Mouse (Mus musculus) hindbrain, embryonic 13.5 days (tissue): ENCODE measurements around the gene Arl14ep. TPM values are rescaled to one million over a fixed set of nuclear protein-coding genes. Genes with fewer than 3 reads are reported as not detected.
"Not testable (repeated sequence)": the region's sequence is repeated elsewhere in the genome, so short reads cannot be mapped to it uniquely, and the experiment has no call there.

Experiments
- ATAC-seq: fragments of 200-750 bp; cut with Nextera tagmentation; 2 replicates; pipeline ENCODE4 v1.8.0; 2017; ENCODE audit warnings: moderate TSS enrichment; ENCODE audit not compliant: low FRiP score
- H3K27ac ChIP-seq: fragments of 300-500 bp; sonication (generic); 2 replicates; pipeline ENCODE4 v1.5.1; 2015; ENCODE audit warnings: inconsistent platforms, mild to moderate bottlenecking, moderate library complexity
- H3K27me3 ChIP-seq: fragments of 300-500 bp; sonication (generic); 2 replicates; pipeline ENCODE4 v1.6.1; 2015; ENCODE audit warnings: mild to moderate bottlenecking, inconsistent platforms
- H3K36me3 ChIP-seq: fragments of 300-500 bp; sonication (generic); 2 replicates; pipeline ENCODE4 v1.6.1; 2015; ENCODE audit warnings: mild to moderate bottlenecking, inconsistent platforms
- H3K4me1 ChIP-seq: fragments of 300-500 bp; sonication (generic); replicated peaks from 2 replicates; pipeline ENCODE4 v1.6.1; 2015; ENCODE audit warnings: inconsistent platforms
- H3K4me2 ChIP-seq: fragments of 300-500 bp; sonication (generic); 2 replicates; pipeline ENCODE4 v1.6.1; 2015; ENCODE audit warnings: inconsistent platforms, mild to moderate bottlenecking, moderate library complexity
- H3K4me3 ChIP-seq: fragments of 300-500 bp; sonication (generic); 2 replicates; pipeline ENCODE4 v1.5.1; 2015; ENCODE audit warnings: mild to moderate bottlenecking, inconsistent platforms
- H3K9ac ChIP-seq: fragments of 300-500 bp; sonication (generic); 2 replicates; pipeline ENCODE4 v1.6.1; 2015; ENCODE audit warnings: mild to moderate bottlenecking, inconsistent platforms
- H3K9me3 ChIP-seq: fragments of 300-500 bp; sonication (generic); 2 replicates; pipeline ENCODE4 v1.6.1; 2016; ENCODE audit warnings: inconsistent platforms
- WGBS: fragments of 180-500 bp; shearing (Covaris S2); methylation state at CpG from one replicate; pipeline ENCODE4 v1.1.7; 2015; 5-methylcytosine and 5-hydroxymethylcytosine counted together
- polyA plus RNA-seq: library from polyadenylated mRNA; unstranded; fragments of >200 nt; fragmentation: Nextera tagmentation; extraction: Ambion mirVana; gene quantifications from 2 replicates; pipeline ENCODE4 v1.2.1, GENCODE M21; 2015

Gene Arl14ep
- 39.2 and 40.9 TPM in 2 replicates for polyA plus RNA-seq

- Histone ChIP-seq H3K36me3 (no peaks in the 10 kb centered on the region), H3K27me3 (0 out of 2 replicates have a peak, but pooled peaks cover 3% of the 10 kb centered on the region), H3K9ac (peak within 1 kb of the TSS; percentile 95), H3K9me3 (no peaks in the 10 kb centered on the region), H3K4me1 (peaks cover 25% of the 10 kb centered on the region), H3K27ac (peak within 1 kb of the TSS; percentile 58; the same call in 1 of the 2 replicates), H3K4me3 (peak within 1 kb of the TSS; percentile 80), H3K4me2 (peak within 1 kb of the TSS; percentile 54)
- WGBS: under 1% methylated on average over 36 of the region's 36 CpGs
- peak; percentile 98 for ATAC-seq
These were observed at the start of gene Arl14ep for GRCm38 (mm10) chr2:106973959-106974639. Gene Arl14ep, minus strand, starts transcription at chr2:106974424.

- Histone ChIP-seq H3K9ac (no peak overlapping the region), H3K27ac (no peak overlapping the region), H3K27me3 (no peaks in the 10 kb centered on the region), H3K4me3 (no peak overlapping the region), H3K9me3 (no peaks in the 10 kb centered on the region), H3K36me3 (no peaks in the 10 kb centered on the region), H3K4me1 (0 out of 2 replicates have a peak, but pooled peaks cover 7% of the 10 kb centered on the region), H3K4me2 (no peak overlapping the region)
- ATAC-seq: no peak
- WGBS: 93% methylated on average over 5 of the region's 5 CpGs
These were observed 48.5 kb upstream of the Arl14ep start for GRCm38 (mm10) chr2:107022713-107023112.

GRCm38 (mm10) chr2:107019331-107019730 is 45.1 kb upstream of the Arl14ep start:
- 42% methylated on average over 2 of the region's 2 CpGs for WGBS
- Histone ChIP-seq H3K27me3 (no peaks in the 10 kb centered on the region), H3K9me3 (no peaks in the 10 kb centered on the region), H3K4me2 (no peak overlapping the region), H3K27ac (0 out of 2 replicates have a peak overlapping the region, but pooled peaks have one; percentile 30), H3K9ac (no peak overlapping the region), H3K4me1 (0 out of 2 replicates have a peak, but pooled peaks cover 7% of the 10 kb centered on the region), H3K36me3 (no peaks in the 10 kb centered on the region), H3K4me3 (no peak overlapping the region)
- no peak; the same call in 1 of the 2 replicates for ATAC-seq

GRCm38 (mm10) chr2:107013161-107013560 is 38.9 kb upstream of the Arl14ep start:
- Histone ChIP-seq H3K36me3 (no peaks in the 10 kb centered on the region), H3K4me1 (no peaks in the 10 kb centered on the region), H3K4me3 (no peak overlapping the region), H3K27me3 (no peaks in the 10 kb centered on the region), H3K9me3 (no peaks in the 10 kb centered on the region), H3K9ac (no peak overlapping the region), H3K27ac (no peak overlapping the region), H3K4me2 (no peak overlapping the region)
- ATAC-seq: no peak
- WGBS: 82% methylated on average over 4 of the region's 4 CpGs

GRCm38 (mm10) chr2:107012318-107012717 is 38.1 kb upstream of the Arl14ep start:
- Histone ChIP-seq H3K27me3 (no peaks in the 10 kb centered on the region), H3K4me3 (no peak overlapping the region), H3K9me3 (no peaks in the 10 kb centered on the region), H3K9ac (no peak overlapping the region), H3K4me2 (no peak overlapping the region), H3K4me1 (no peaks in the 10 kb centered on the region), H3K27ac (no peak overlapping the region), H3K36me3 (no peaks in the 10 kb centered on the region)
- WGBS: 91% methylated on average over 4 of the region's 4 CpGs
- ATAC-seq: no peak

GRCm38 (mm10) chr2:107010160-107010559 is 35.9 kb upstream of the Arl14ep start:
- H3K27me3 ChIP-seq: no peaks in the 10 kb centered on the region
- WGBS: 78% methylated on average over 6 of the region's 6 CpGs
- no peak overlapping the region for H3K9ac ChIP-seq
- H3K4me3 ChIP-seq: no peak overlapping the region
- H3K36me3 ChIP-seq: no peaks in the 10 kb centered on the region
- no peak overlapping the region for H3K4me2 ChIP-seq
- H3K9me3 ChIP-seq: no peaks in the 10 kb centered on the region
- no peaks in the 10 kb centered on the region for H3K4me1 ChIP-seq
- ATAC-seq: no peak
- no peak overlapping the region for H3K27ac ChIP-seq

GRCm38 (mm10) chr2:107006378-107006777 is 32.2 kb upstream of the Arl14ep start:
- Histone ChIP-seq H3K27ac (no peak overlapping the region), H3K9ac (no peak overlapping the region), H3K4me2 (no peak overlapping the region), H3K27me3 (no peaks in the 10 kb centered on the region), H3K36me3 (no peaks in the 10 kb centered on the region), H3K9me3 (no peaks in the 10 kb centered on the region), H3K4me3 (no peak overlapping the region), H3K4me1 (no peaks in the 10 kb centered on the region)
- WGBS: 84% methylated on average over 3 of the region's 3 CpGs
- ATAC-seq: no peak

GRCm38 (mm10) chr2:107005876-107006275 is 31.7 kb upstream of the Arl14ep start:
- WGBS: 87% methylated on average over 4 of the region's 4 CpGs
- ATAC-seq, H3K4me2 ChIP-seq: not testable (repeated sequence)

GRCm38 (mm10) chr2:106991261-106991660 is 17.0 kb upstream of the Arl14ep start:
- no peak for ATAC-seq

More at GRCm38 (mm10) chr2:107005876-107006275, 31.7 kb upstream of the Arl14ep start:
- not testable (repeated sequence) for H3K27ac ChIP-seq, H3K4me3 ChIP-seq, H3K36me3 ChIP-seq, H3K9me3 ChIP-seq, H3K4me1 ChIP-seq, H3K9ac ChIP-seq, H3K27me3 ChIP-seq

GRCm38 (mm10) chr2:106984945-106985344 is 10.7 kb upstream of the Arl14ep start:
- Histone ChIP-seq H3K4me1 (no peaks in the 10 kb centered on the region), H3K27me3 (no peaks in the 10 kb centered on the region), H3K27ac (no peak overlapping the region), H3K36me3 (no peaks in the 10 kb centered on the region), H3K9me3 (no peaks in the 10 kb centered on the region), H3K9ac (no peak overlapping the region), H3K4me2 (no peak overlapping the region), H3K4me3 (no peak overlapping the region)
- WGBS: 98% methylated on average over 2 of the region's 2 CpGs
- no peak for ATAC-seq

More at GRCm38 (mm10) chr2:106991261-106991660, 17.0 kb upstream of the Arl14ep start:
- H3K4me2 ChIP-seq: no peak overlapping the region
- H3K27me3 ChIP-seq: no peaks in the 10 kb centered on the region
- no peak overlapping the region for H3K9ac ChIP-seq
- no peaks in the 10 kb centered on the region for H3K9me3 ChIP-seq
- WGBS: 89% methylated on average over 1 of the region's 1 CpGs
- H3K36me3 ChIP-seq: no peaks in the 10 kb centered on the region
- no peaks in the 10 kb centered on the region for H3K4me1 ChIP-seq
- no peak overlapping the region for H3K27ac ChIP-seq
- H3K4me3 ChIP-seq: no peak overlapping the region

GRCm38 (mm10) chr2:106982503-106982902 is 8.3 kb upstream of the Arl14ep start:
- Histone ChIP-seq H3K4me2 (no peak overlapping the region), H3K4me3 (no peak overlapping the region), H3K36me3 (no peaks in the 10 kb centered on the region), H3K9me3 (no peaks in the 10 kb centered on the region), H3K9ac (no peak overlapping the region), H3K27me3 (no peaks in the 10 kb centered on the region), H3K27ac (no peak overlapping the region), H3K4me1 (no peaks in the 10 kb centered on the region)
- 54% methylated on average over 6 of the region's 6 CpGs for whole genome bisulfite sequencing
- ATAC-seq: no peak

GRCm38 (mm10) chr2:106976472-106976871 is 2.2 kb upstream of the Arl14ep start:
- H3K4me1 ChIP-seq: peaks cover 13% of the 10 kb centered on the region
- 0 out of 2 replicates have a peak, but pooled peaks cover 3% of the 10 kb centered on the region for H3K27me3 ChIP-seq
- no peak overlapping the region for H3K9ac ChIP-seq
- H3K9me3 ChIP-seq: no peaks in the 10 kb centered on the region
- H3K4me2 ChIP-seq: no peak overlapping the region
- no peak for ATAC-seq
- 90% methylated on average over 3 of the region's 3 CpGs for WGBS
- H3K36me3 ChIP-seq: no peaks in the 10 kb centered on the region
- H3K27ac ChIP-seq: no peak overlapping the region
- H3K4me3 ChIP-seq: no peak overlapping the region
